Mouse (Mus musculus) cerebral cortex, adult 2 months (tissue): ENCODE results near the gene Tdpoz5.

Source experiments
- WGBS: fragments of 180-500 bp; shearing (Covaris S2); methylation state at CpG from one replicate; pipeline ENCODE4 v1.1.7; 2018; 5-methylcytosine and 5-hydroxymethylcytosine counted together

The Tdpoz5 gene

GRCm38 (mm10) chr3:93961214-93961613, at the start of gene Tdpoz5:
TSS of gene Tdpoz5 (minus strand) at chr3:93961314.
- 83% methylated on average over 3 of the region's 4 CpGs for WGBS

- 91% methylated on average over 6 of the region's 6 CpGs for WGBS
Measured at GRCm38 (mm10) chr3:93968938-93969337, 7.8 kb upstream of the Tdpoz5 start.

DNA sequence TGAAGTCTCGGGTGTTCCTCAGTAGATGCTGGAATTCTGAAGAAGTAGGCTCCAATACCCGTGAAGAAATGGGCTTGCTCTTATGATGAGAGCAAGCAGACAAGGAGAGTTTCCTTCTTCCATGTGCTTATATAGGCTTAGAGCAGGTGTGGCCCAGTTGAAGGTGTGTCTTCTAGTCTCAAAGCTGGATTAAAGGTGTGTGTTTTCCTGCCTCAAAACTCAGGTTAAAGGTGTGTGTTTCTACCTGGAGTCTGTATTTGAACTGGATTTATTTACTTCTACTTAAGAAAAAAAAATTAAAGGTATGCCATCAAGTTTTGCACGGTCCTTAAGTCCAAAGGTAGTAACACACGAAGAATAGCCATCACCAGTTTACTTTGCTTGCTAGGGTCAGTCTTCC, 17.7 kb downstream of the Tdpoz5 start, which contains the start of gene Gm9117:
Gm9117 (minus strand) TSS at position 101 of the 400 bp plus-strand sequence.
- 76% methylated on average over 4 of the region's 4 CpGs for WGBS

- 100% methylated on average over 1 of the region's 3 CpGs for WGBS
Measured at GRCm38 (mm10) chr3:93938386-93938785, 22.7 kb downstream of the Tdpoz5 start.
